Mouse (Mus musculus): Measurements from ENCODE around the gene Cmtm4. TPM values are rescaled to one million over a fixed set of nuclear protein-coding genes. Genes with fewer than 3 reads are reported as not detected.
A peak's percentile ranks its signal among the peaks of the same experiment; 100 is the strongest.
"Not testable (repeated sequence)": the region's sequence is repeated elsewhere in the genome, so short reads cannot be mapped to it uniquely, and the experiment has no call there.

Cmtm4 gene
- total RNA-seq, 1 experiment from 2014 or later = 40.9 TPM

- peak; percentile 42 for DNase-seq
These were observed 56.2 kb downstream of the Cmtm4 start, which contains the start of gene Cmtm3 for GRCm38 (mm10) chr8:104339229-104339982. TSS of gene Cmtm3 (plus strand) at chr8:104339410.

DNA sequence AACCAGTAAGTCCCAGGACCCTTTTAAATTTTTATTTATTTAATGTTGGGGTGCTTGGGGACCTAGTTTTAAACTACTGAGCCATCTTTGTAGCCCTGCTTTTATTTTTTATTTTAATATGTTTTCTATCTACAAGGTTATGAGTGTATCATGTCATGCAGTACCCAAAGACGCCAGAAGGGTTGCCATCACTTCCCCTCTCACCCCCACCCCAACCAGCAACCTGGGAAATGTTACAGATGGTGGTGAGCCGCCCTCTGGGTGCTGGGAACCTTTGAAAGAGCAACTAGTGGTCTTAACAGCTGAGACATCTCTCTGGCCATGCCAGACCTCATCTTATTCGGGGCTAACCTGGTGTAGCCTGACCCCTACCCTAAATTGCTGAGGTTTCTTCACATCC lies 57.7 kb downstream of the Cmtm4 start:
- DNase-seq = no peak

- no peak for DNase-seq
These were observed 58.8 kb downstream of the Cmtm4 start for GRCm38 (mm10) chr8:104336806-104337205.

- no peak for DNase-seq
These were observed 61.4 kb downstream of the Cmtm4 start for GRCm38 (mm10) chr8:104334196-104334595.

DNA sequence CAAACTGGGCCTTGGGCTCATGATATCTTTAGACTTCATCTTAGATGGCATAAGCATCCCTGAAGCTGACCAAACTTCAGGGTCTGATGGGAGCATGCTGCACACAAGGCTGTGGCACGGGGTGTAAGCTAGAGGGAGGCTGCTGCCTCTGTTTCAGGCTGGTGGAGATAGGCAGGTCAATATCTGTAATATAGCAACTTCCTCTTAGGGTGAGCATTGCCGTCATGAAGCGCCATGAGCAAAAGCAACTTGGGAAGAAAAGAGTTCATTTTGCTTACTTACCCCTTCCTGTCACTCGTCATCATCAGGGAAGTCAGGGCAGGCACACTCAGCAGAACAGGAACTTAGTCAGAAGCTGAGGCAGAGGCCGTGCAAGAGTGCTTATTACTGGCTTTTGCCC lies 61.8 kb downstream of the Cmtm4 start:
- no peak for DNase-seq

- no peak for DNase-seq
These were observed 62.7 kb downstream of the Cmtm4 start for GRCm38 (mm10) chr8:104332665-104333631.

DNA sequence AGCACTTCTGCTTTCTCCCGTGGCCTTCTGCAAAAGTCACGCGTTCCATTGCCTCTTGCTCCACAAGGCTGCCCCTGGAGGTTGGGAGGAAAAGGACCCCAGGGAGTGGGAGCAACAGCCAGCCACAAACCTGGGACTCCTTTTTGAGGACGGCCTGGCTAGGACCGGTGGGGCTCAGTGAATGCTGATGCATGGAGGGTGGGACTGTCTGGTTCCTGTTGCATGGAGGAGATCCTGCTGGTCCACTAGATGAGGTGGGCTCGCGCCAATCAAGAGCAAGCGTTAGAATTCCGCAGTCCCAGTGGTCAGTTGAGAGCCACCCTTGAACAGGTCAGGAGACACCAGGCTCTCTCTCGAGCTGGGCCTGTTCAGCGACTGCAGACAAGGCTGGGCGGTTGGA lies 73.7 kb downstream of the Cmtm4 start, which contains the start of gene Cmtm2b:
Gene Cmtm2b (plus strand): TSS at position 301 of the 400 bp plus-strand sequence.
- DNase-seq = not testable (repeated sequence)

DNA sequence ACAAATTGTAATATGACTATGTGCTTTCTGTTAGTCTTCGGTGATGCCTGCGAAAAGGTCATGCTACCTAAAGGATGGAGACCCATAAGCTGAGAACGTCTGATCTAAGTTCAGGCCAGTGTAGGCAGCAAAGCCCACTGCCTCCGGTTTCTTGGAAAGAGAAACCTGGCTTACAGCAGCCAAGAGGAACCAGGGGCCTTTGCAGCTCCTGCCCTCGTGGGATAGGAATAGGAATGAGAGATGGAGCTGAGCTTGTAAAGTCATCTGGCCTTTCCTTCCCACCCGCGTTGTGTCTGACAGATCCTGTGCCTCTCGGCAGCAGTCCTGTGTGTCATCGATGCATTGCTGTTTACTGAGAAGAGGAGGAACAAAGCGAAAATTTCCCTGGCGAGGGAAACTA lies 74.3 kb downstream of the Cmtm4 start, which contains the start of gene Gm11020:
Gene Gm11020 (plus strand): TSS at position 301 of the 400 bp plus-strand sequence.
- DNase-seq = not testable (repeated sequence)

GRCm38 (mm10) chr8:104313311-104313710 lies 82.3 kb downstream of the Cmtm4 start:
- DNase-seq = no peak

GRCm38 (mm10) chr8:104312023-104312422 lies 83.6 kb downstream of the Cmtm4 start:
- DNase-seq = not testable (repeated sequence)

- peak; percentile 79 for DNase-seq
These were observed 86.0 kb downstream of the Cmtm4 start, which contains the start of the genes Gm45711 and Cmtm1 for GRCm38 (mm10) chr8:104309441-104310155. TSS of gene Gm45711 (minus strand) at chr8:104310081. TSS of gene Cmtm1 (minus strand) at chr8:104310145.

GRCm38 (mm10) chr8:104308341-104308740 lies 87.3 kb downstream of the Cmtm4 start:
- DNase-seq = not testable (repeated sequence)

- no peak for DNase-seq
These were observed 90.6 kb downstream of the Cmtm4 start for GRCm38 (mm10) chr8:104304962-104305361.

GRCm38 (mm10) chr8:104302536-104302935 lies 93.1 kb downstream of the Cmtm4 start:
- DNase-seq = not testable (repeated sequence)

- DNase-seq = not testable (repeated sequence)
These were observed 94.0 kb downstream of the Cmtm4 start for GRCm38 (mm10) chr8:104301577-104301976.

Other genes starting within 250 kb of the Cmtm4 start
- 7.1 and 10.3 TPM in 2 replicates for gene Bean1, start 225.4 kb downstream of the Cmtm4 start, total RNA-seq (2021)
- gene Tk2, start 147.2 kb downstream of the Cmtm4 start, total RNA-seq (2021) = 41.9 and 49.5 TPM in 2 replicates
- 63.6 and 75.7 TPM in 2 replicates for gene Cklf, start 144.9 kb downstream of the Cmtm4 start, total RNA-seq (2021)
- 0.33 TPM in 1 of 2 replicates, not detected in the other for gene Cmtm2a, start 102.6 kb downstream of the Cmtm4 start, total RNA-seq (2021)
- gene Gm45711, start 85.7 kb downstream of the Cmtm4 start, total RNA-seq (2021) = not detected in 2 replicates
- not detected in 2 replicates for gene Cmtm1, start 85.7 kb downstream of the Cmtm4 start, total RNA-seq (2021)
- gene Gm11020, start 74.2 kb downstream of the Cmtm4 start, total RNA-seq (2021) = not detected in 2 replicates
- gene Cmtm2b, start 73.6 kb downstream of the Cmtm4 start, total RNA-seq (2021) = not detected in 2 replicates
- gene Cmtm3, start 56.4 kb downstream of the Cmtm4 start, total RNA-seq (2021) = 61.1 and 67.9 TPM in 2 replicates
- 93.9 and 128 TPM in 2 replicates for gene Dync1li2, start 47.2 kb upstream of the Cmtm4 start, total RNA-seq (2021)
- gene Terb1, start 114.1 kb upstream of the Cmtm4 start, total RNA-seq (2021) = 0.23 TPM in 1 of 2 replicates, not detected in the other
- 30.2 and 31.1 TPM in 2 replicates for gene Nae1, start 138.8 kb upstream of the Cmtm4 start, total RNA-seq (2021)
- 4.0 and 4.1 TPM in 2 replicates for gene Car7, start 138.9 kb upstream of the Cmtm4 start, total RNA-seq (2021)
- 37.2 and 38.0 TPM in 2 replicates for gene Pdp2, start 195.6 kb upstream of the Cmtm4 start, total RNA-seq (2021)
- not detected in 2 replicates for gene Cdh16, start 228.6 kb upstream of the Cmtm4 start, total RNA-seq (2021)
- gene Rrad, start 235.5 kb upstream of the Cmtm4 start, total RNA-seq (2021) = 2.4 and 5.1 TPM in 2 replicates
- 39.3 and 47.6 TPM in 2 replicates for gene Ciao2b, start 246.2 kb upstream of the Cmtm4 start, total RNA-seq (2021)

All from adrenal gland, postnatal 14 days (tissue).